22 mouse cellular contexts compared by ENCODE assay signal in genomic region chr5:5032446-5032845, GRCm38 (mm10).
DNase-seq lines count a peak whose midpoint lies in the region; ATAC-seq and TF ChIP-seq lines count a peak whose summit lies in the region.
"Had no signal": no experiment of that assay in that cellular context is flagged by ENCODE, and none has a peak within 500 bp of the region (broad histone marks: within the 10 kb centered on the region; RNA-seq: fewer than 3 reads in every experiment).

No protein-coding gene starts in this region.

- no peak overlapping the region for H3K4me2 ChIP-seq in forebrain, embryonic 13.5 days
- no peak overlapping the region for H3K4me2 ChIP-seq in forebrain, embryonic 16.5 days (ENCODE audit: low read length)
- H3K4me2 ChIP-seq in hindbrain, embryonic 11.5 days (replicated peaks; ENCODE audit: low read depth, low read length), result no peak overlapping the region
- H3K4me2 ChIP-seq in midbrain, embryonic 14.5 days (ENCODE audit: low read length), result no peak overlapping the region
- H3K4me2 ChIP-seq in intestine, postnatal 0 days (replicated peaks; ENCODE audit: low read depth), result no peak overlapping the region
- H3K4me2 ChIP-seq: heart, embryonic 11.5 days had no signal

- ATAC-seq in forebrain, embryonic 13.5 days, result no peak
- no peak; the same call in 1 of the 2 replicates for ATAC-seq in forebrain, embryonic 16.5 days
- ATAC-seq in hindbrain, embryonic 11.5 days (ENCODE audit: low FRiP score), result no peak; the same call in 1 of the 2 replicates
- ATAC-seq in midbrain, embryonic 14.5 days (ENCODE audit: low FRiP score, low TSS enrichment), result no peak
- no peak for ATAC-seq in intestine, postnatal 0 days
- ATAC-seq: lung, postnatal 0 days had no signal

- no peak for TF ChIP-seq CTCF in brain, embryonic 14.5 days (IDR thresholded peaks at IDR 0.05; ENCODE audit: borderline replicate concordance, extremely low read depth, insufficient read depth, insufficient read length)
- no peak for TF ChIP-seq CTCF in intestine, postnatal 0 days (IDR thresholded peaks at IDR 0.05; ENCODE audit: low read depth)

- H3K36me3 ChIP-seq in forebrain, embryonic 13.5 days (ENCODE audit: poor library complexity, severe bottlenecking), result no peaks in the 10 kb centered on the region
- no peaks in the 10 kb centered on the region for H3K36me3 ChIP-seq in forebrain, embryonic 16.5 days (ENCODE audit: control insufficient read depth, insufficient read depth)
- no peaks in the 10 kb centered on the region for H3K36me3 ChIP-seq in hindbrain, embryonic 11.5 days (ENCODE audit: control insufficient read depth, insufficient read depth, low read length)
- no peaks in the 10 kb centered on the region for H3K36me3 ChIP-seq in midbrain, embryonic 14.5 days (ENCODE audit: control insufficient read depth, insufficient read depth, low read length)
- no peaks in the 10 kb centered on the region for H3K36me3 ChIP-seq in intestine, postnatal 0 days (ENCODE audit: control insufficient read depth, insufficient read depth)
- H3K36me3 ChIP-seq: embryonic facial prominence, embryonic 10.5 days had no signal

- no peak for TF ChIP-seq POLR2A in brain, embryonic 14.5 days (IDR thresholded peaks at IDR 0.05; ENCODE audit: borderline replicate concordance, extremely low read depth, insufficient read depth, insufficient read length, poor library complexity, severe bottlenecking)

- WGBS in forebrain, embryonic 13.5 days, result 80% methylated on average over 11 of the region's 11 CpGs
- WGBS in forebrain, embryonic 16.5 days, result 74% methylated on average over 11 of the region's 11 CpGs
- 83% methylated on average over 11 of the region's 11 CpGs for WGBS in hindbrain, embryonic 11.5 days
- WGBS in midbrain, embryonic 14.5 days, result 73% methylated on average over 11 of the region's 11 CpGs
- WGBS in intestine, postnatal 0 days, result 84% methylated on average over 11 of the region's 11 CpGs

- no peaks in the 10 kb centered on the region for H3K9me3 ChIP-seq in forebrain, embryonic 13.5 days (replicated peaks)
- H3K9me3 ChIP-seq in forebrain, embryonic 16.5 days (ENCODE audit: control insufficient read depth, low read length), result no peaks in the 10 kb centered on the region
- H3K9me3 ChIP-seq in hindbrain, embryonic 11.5 days (ENCODE audit: control insufficient read depth, low read length), result no peaks in the 10 kb centered on the region
- H3K9me3 ChIP-seq in midbrain, embryonic 14.5 days (ENCODE audit: control insufficient read depth, low read length), result no peaks in the 10 kb centered on the region
- H3K9me3 ChIP-seq in intestine, postnatal 0 days (ENCODE audit: control insufficient read depth), result no peaks in the 10 kb centered on the region
- H3K9me3 ChIP-seq: embryonic facial prominence, embryonic 10.5 days; megakaryocyte, embryonic 14.5 days had no signal

- H3K27me3 ChIP-seq in forebrain, embryonic 13.5 days, result no peaks in the 10 kb centered on the region
- no peaks in the 10 kb centered on the region for H3K27me3 ChIP-seq in forebrain, embryonic 16.5 days (replicated peaks; ENCODE audit: control insufficient read depth, insufficient read depth, low read length)
- no peaks in the 10 kb centered on the region for H3K27me3 ChIP-seq in hindbrain, embryonic 11.5 days (ENCODE audit: control insufficient read depth, insufficient read depth, low read length)
- H3K27me3 ChIP-seq in midbrain, embryonic 14.5 days (ENCODE audit: control insufficient read depth, insufficient read depth, low read length), result no peaks in the 10 kb centered on the region
- H3K27me3 ChIP-seq in intestine, postnatal 0 days (replicated peaks; ENCODE audit: control insufficient read depth, insufficient read depth, low read length), result no peaks in the 10 kb centered on the region
- H3K27me3 ChIP-seq: megakaryocyte, embryonic 14.5 days had no signal

- peaks cover 15% of the 10 kb centered on the region for H3K4me1 ChIP-seq in forebrain, embryonic 13.5 days
- peaks cover 14% of the 10 kb centered on the region for H3K4me1 ChIP-seq in forebrain, embryonic 16.5 days (replicated peaks; ENCODE audit: control insufficient read depth, insufficient read depth, low read length)
- H3K4me1 ChIP-seq in hindbrain, embryonic 11.5 days (replicated peaks; ENCODE audit: control insufficient read depth, insufficient read depth, low read length), result no peaks in the 10 kb centered on the region
- peaks cover 7% of the 10 kb centered on the region; the same call in 1 of the 2 replicates for H3K4me1 ChIP-seq in midbrain, embryonic 14.5 days (ENCODE audit: control insufficient read depth, insufficient read depth, low read length)
- H3K4me1 ChIP-seq in intestine, postnatal 0 days (replicated peaks; ENCODE audit: control insufficient read depth, insufficient read depth, low read length), result no peaks in the 10 kb centered on the region
- H3K4me1 ChIP-seq: embryonic facial prominence, embryonic 10.5 days; megakaryocyte, embryonic 14.5 days had no signal

- H3K4me3 ChIP-seq in forebrain, embryonic 13.5 days, result no peak overlapping the region
- no peak overlapping the region for H3K4me3 ChIP-seq in forebrain, embryonic 16.5 days (replicated peaks; ENCODE audit: low read length)
- no peak overlapping the region for H3K4me3 ChIP-seq in hindbrain, embryonic 11.5 days (ENCODE audit: low read depth, low read length)
- no peak overlapping the region for H3K4me3 ChIP-seq in midbrain, embryonic 14.5 days (replicated peaks; ENCODE audit: low read depth, low read length)
- H3K4me3 ChIP-seq in intestine, postnatal 0 days (ENCODE audit: low read depth, low read length), result no peak overlapping the region
- H3K4me3 ChIP-seq: embryonic facial prominence, embryonic 10.5 days; layer of hippocampus, adult 2 months; megakaryocyte, embryonic 14.5 days had no signal

- no peak overlapping the region for H3K9ac ChIP-seq in forebrain, embryonic 13.5 days
- no peak overlapping the region for H3K9ac ChIP-seq in forebrain, embryonic 16.5 days (replicated peaks; ENCODE audit: low read depth, low read length)
- no peak overlapping the region for H3K9ac ChIP-seq in hindbrain, embryonic 11.5 days (ENCODE audit: low read depth, low read length)
- no peak overlapping the region for H3K9ac ChIP-seq in midbrain, embryonic 14.5 days (replicated peaks; ENCODE audit: low read length)
- H3K9ac ChIP-seq in intestine, postnatal 0 days (ENCODE audit: low read depth, low read length), result no peak overlapping the region

- peak; percentile 55 for DNase-seq in brain, embryonic 14.5 days (ENCODE audit: low read depth)
- no peak for DNase-seq in hindbrain, embryonic 11.5 days (ENCODE audit: low spot score)
- DNase-seq in midbrain, embryonic 14.5 days, result peak; percentile 48
- DNase-seq in retina, postnatal 1 day, result no peak
- DNase-seq in lung, postnatal 36 days, result no peak
- DNase-seq: adrenal gland, postnatal 25 days; cerebellum, adult 11-12 months; gastrocnemius, postnatal 25 days; heart, postnatal 10 days; kidney, adult 8-10 months; kidney, postnatal 14 days; layer of hippocampus, postnatal 36 days; liver; thymus, postnatal 14 days had no signal

- H3K27ac ChIP-seq in forebrain, embryonic 13.5 days, result peak overlapping the region; percentile 57
- no peak overlapping the region for H3K27ac ChIP-seq in forebrain, embryonic 16.5 days (ENCODE audit: low read length)
- peak overlapping the region; percentile 58; the same call in 1 of the 2 replicates for H3K27ac ChIP-seq in hindbrain, embryonic 11.5 days (ENCODE audit: low read depth, low read length)
- peak overlapping the region; percentile 64 for H3K27ac ChIP-seq in midbrain, embryonic 14.5 days (replicated peaks; ENCODE audit: low read depth, low read length)
- H3K27ac ChIP-seq in intestine, postnatal 0 days (ENCODE audit: low read depth, low read length), result no peak overlapping the region
- H3K27ac ChIP-seq: embryonic facial prominence, embryonic 10.5 days; layer of hippocampus, adult 2 months had no signal

Comparison
In these comparisons a context has a peak if more than half of its experiments do, and no peak if none do; other contexts are left out.
1. H3K27ac ChIP-seq: peak in forebrain, embryonic 13.5 days (single experiment), hindbrain, embryonic 11.5 days (single experiment) and midbrain, embryonic 14.5 days (single experiment); none in forebrain, embryonic 16.5 days (single experiment) and intestine, postnatal 0 days (single experiment).
2. DNase-seq: peak in brain, embryonic 14.5 days (single experiment) and midbrain, embryonic 14.5 days (single experiment); none in hindbrain, embryonic 11.5 days (single experiment), retina, postnatal 1 day (single experiment) and lung, postnatal 36 days (single experiment).